Mouse (Mus musculus): ENCODE measurements around the gene Pten. TPM values are rescaled to one million over a fixed set of nuclear protein-coding genes. Genes with fewer than 3 reads are reported as not detected.

Gene Pten
- total and polyA plus RNA-seq, 3 experiments, result 24.1 to 41.5 (median 36.8) TPM

DNA sequence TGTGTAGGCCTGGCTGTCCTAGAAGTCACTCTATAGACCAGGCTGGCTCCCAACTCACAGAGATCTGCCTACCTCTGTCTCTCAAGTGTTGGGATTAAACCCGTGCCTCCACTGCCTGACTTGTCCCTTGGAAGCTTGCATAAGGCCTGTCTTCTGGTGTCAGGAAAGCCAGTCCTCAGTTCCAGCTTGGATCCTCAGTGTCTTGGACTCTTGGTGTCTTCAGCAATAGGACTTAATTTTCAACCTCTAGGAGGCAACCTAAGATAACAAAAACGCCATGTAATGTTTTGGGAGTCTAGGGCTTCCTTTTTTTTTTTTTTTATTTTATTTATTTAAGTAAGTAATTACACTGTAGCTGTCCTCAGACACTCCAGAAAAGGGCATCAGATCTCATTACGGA, 39.7 kb upstream of the Pten start:
- Histone ChIP-seq H3K79me2 (replicated peaks; ENCODE audit: control insufficient read depth, extremely low read depth, insufficient read depth, poor library complexity, severe bottlenecking) (no peaks in the 10 kb centered on the region), H3K36me3 (replicated peaks in 1 of 2; ENCODE audit: control insufficient read depth in 1 of 2, insufficient read depth in 1 of 2, low read length in 1 of 2) (no peaks in the 10 kb centered on the region), H3K9me3 (replicated peaks; ENCODE audit: low read length) (no peaks in the 10 kb centered on the region), H3K9ac (ENCODE audit: insufficient read depth, low read depth) (no peak overlapping the region), H3K4me3 (replicated peaks in 1 of 3; ENCODE audit: low read depth in 2 of 3, low read length in 2 of 3, poor library complexity in 1 of 3) (no peak overlapping the region), H3K27ac (ENCODE audit: insufficient read depth, low read depth) (no peak overlapping the region), H3K27me3 (replicated peaks) (no peaks in the 10 kb centered on the region), H3K4me1 (ENCODE audit: control insufficient read depth in 1 of 2, insufficient read depth in 2 of 2) (peaks cover 6 to 23% of the 10 kb centered on the region in 2 experiments), H3K4me2 (ENCODE audit: insufficient read depth, low read depth, poor library complexity, severe bottlenecking) (no peak overlapping the region)
- dilution Hi-C loops (cut with MboI; ENCODE audit: extremely low pct_ligation_motif_present, extremely low pct_unique_long_range_greater_than_20kb, low sequenced_read_pairs) (no loop called here), in situ Hi-C loops (cut with MboI; ENCODE audit: low pct_ligation_motif_present, low pct_unique_long_range_greater_than_20kb, low sequenced_read_pairs) (loop anchor here (5.0 to 10.0 kb wide), 2 partner anchors 40 to 647 kb away; partner anchors contain the start of gene Pten)
- DNase-seq (ENCODE audit: extremely low read depth), result no peak
- TF ChIP-seq JUN (IDR thresholded peaks at IDR 0.05; ENCODE audit: insufficient read depth, low read depth, low read length) (no peak), GABPA (IDR thresholded peaks at IDR 0.05; ENCODE audit: insufficient replicate concordance, low read depth, low read length) (no peak), KAT2A (IDR thresholded peaks at IDR 0.05; ENCODE audit: insufficient replicate concordance, low read length) (no peak), BHLHE40 (IDR thresholded peaks at IDR 0.05; ENCODE audit: low read depth, low read length) (no peak), MYC (IDR thresholded peaks at IDR 0.05; ENCODE audit: low read depth, low read length) (no peak), NELFE (IDR thresholded peaks at IDR 0.05; ENCODE audit: low read depth, low read length) (no peak), RCOR1 (conservative IDR thresholded peaks at IDR 0.05; ENCODE audit: low read depth, low read length) (no peak), ZNF384 (IDR thresholded peaks at IDR 0.05; ENCODE audit: low read depth, low read length) (peak; percentile 89), UBTF (IDR thresholded peaks at IDR 0.05; ENCODE audit: low read depth, low read length) (no peak), JUND (conservative IDR thresholded peaks at IDR 0.05; ENCODE audit: low read depth, low read length) (no peak), SMC3 (IDR thresholded peaks at IDR 0.05; ENCODE audit: low read depth, low read length) (peak; percentile 59), SIN3A (IDR thresholded peaks at IDR 0.05; ENCODE audit: low read length) (no peak), NRF1 (IDR thresholded peaks at IDR 0.05; ENCODE audit: low read depth, low read length) (no peak), CTCF (conservative IDR thresholded peaks at IDR 0.05 in 1 of 2, IDR thresholded peaks at IDR 0.05 in 1 of 2; ENCODE audit: low read depth in 2 of 2, low read length in 2 of 2) (peak in 1 of 2 experiments; percentile 68; a peak in 2 of 4 replicates), E2F4 (IDR thresholded peaks at IDR 0.05; ENCODE audit: insufficient replicate concordance, low read depth, low read length) (no peak), RAD21 (IDR thresholded peaks at IDR 0.05; ENCODE audit: low read depth, low read length) (peak; percentile 71), MAFK (IDR thresholded peaks at IDR 0.05; ENCODE audit: insufficient replicate concordance, low read length) (no peak), TBP (conservative IDR thresholded peaks at IDR 0.05; ENCODE audit: low read depth, low read length) (no peak), IRF4 (IDR thresholded peaks at IDR 0.05; ENCODE audit: low read depth, low read length) (no peak), PAX5 (IDR thresholded peaks at IDR 0.05; ENCODE audit: low read length) (no peak), ETS1 (conservative IDR thresholded peaks at IDR 0.05; ENCODE audit: low read depth, low read length) (no peak), MXI1 (IDR thresholded peaks at IDR 0.05; ENCODE audit: low read depth, low read length) (no peak), ZMIZ1 (IDR thresholded peaks at IDR 0.05; ENCODE audit: low read depth, low read length) (no peak), ZKSCAN1 (IDR thresholded peaks at IDR 0.05; ENCODE audit: borderline replicate concordance, low read depth, low read length) (no peak), CHD1 (IDR thresholded peaks at IDR 0.05; ENCODE audit: low read depth, low read length) (no peak), TCF12 (IDR thresholded peaks at IDR 0.05; ENCODE audit: low read depth, low read length) (no peak), EP300 (IDR thresholded peaks at IDR 0.05; ENCODE audit: low read length) (no peak), ELF1 (IDR thresholded peaks at IDR 0.05; ENCODE audit: low read depth, low read length) (no peak), USF2 (conservative IDR thresholded peaks at IDR 0.05; ENCODE audit: low read depth, low read length) (no peak), MAX (IDR thresholded peaks at IDR 0.05; ENCODE audit: low read length) (no peak), ZC3H11A (IDR thresholded peaks at IDR 0.05; ENCODE audit: low read depth, low read length) (peak; percentile 16; the same call in 1 of the 2 replicates), MEF2A (IDR thresholded peaks at IDR 0.05; ENCODE audit: borderline replicate concordance, low read depth, low read length) (no peak), MAZ (IDR thresholded peaks at IDR 0.05; ENCODE audit: low read depth, low read length) (no peak)
